Mouse (Mus musculus): ENCODE measurements around the gene Efcab12. TPM values are rescaled to one million over a fixed set of nuclear protein-coding genes. Genes with fewer than 3 reads are reported as not detected.

The Efcab12 gene
- polyA plus RNA-seq, 1 experiment from 2014 or later = 2.3 TPM

DNA sequence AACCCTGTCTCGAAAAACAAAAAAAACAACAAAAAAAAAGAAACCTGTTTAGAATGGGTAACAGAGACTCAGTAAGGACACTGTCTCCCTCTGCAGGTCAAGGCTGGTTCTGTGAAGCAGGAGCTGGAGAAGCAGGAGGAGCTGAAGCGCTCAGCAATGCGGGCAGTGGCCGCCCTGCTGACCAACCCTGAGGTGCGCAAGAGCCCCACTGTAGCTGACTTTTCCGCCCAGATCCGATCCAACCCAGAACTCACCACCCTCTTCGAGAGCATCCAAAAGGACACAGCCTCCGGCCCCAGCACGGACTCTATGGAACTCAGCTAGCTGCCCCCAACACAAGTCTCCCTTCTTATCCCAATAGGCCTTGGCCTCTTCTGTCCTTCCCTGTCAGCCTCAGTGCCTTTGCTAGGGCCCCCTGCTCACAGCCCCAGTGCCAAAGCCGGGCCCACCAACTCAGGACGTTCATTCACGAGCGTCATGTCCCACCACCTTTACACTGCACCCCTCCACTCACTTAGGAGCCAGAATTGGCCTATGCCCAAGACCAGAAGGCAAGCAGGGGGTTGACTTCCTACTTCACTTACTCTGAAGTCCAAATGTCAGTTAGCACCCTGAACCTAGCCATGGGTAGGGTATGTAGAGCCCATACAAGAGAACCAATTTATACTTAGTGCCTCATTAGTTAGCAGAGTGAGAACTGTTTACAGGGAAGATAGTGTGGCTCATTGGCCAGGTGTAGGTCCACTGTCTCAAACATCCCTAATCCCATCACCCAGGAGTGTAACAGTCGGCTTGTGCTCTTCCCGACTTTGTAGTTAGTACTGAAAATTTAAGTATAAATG, 34.5 kb downstream of the Efcab12 start:
- no peak overlapping the region for H3K4me3 ChIP-seq (ENCODE audit: low read length)
- peaks cover 66% of the 10 kb centered on the region for H3K36me3 ChIP-seq (ENCODE audit: insufficient read depth, low read length)
- 38% methylated on average over 16 of the region's 16 CpGs for WGBS
- peak; percentile 76 for ATAC-seq (ENCODE audit: low FRiP score, low TSS enrichment)
- no peaks in the 10 kb centered on the region for H3K9me3 ChIP-seq (ENCODE audit: low read length)
- no peak overlapping the region for H3K9ac ChIP-seq (replicated peaks; ENCODE audit: low read length)
- H3K27ac ChIP-seq (ENCODE audit: low read length) = peak overlapping the region; percentile 49; the same call in 1 of the 2 replicates
- no peaks in the 10 kb centered on the region for H3K27me3 ChIP-seq (ENCODE audit: insufficient read depth, low read length)
- H3K4me1 ChIP-seq (ENCODE audit: insufficient read depth, low read length) = peaks cover 15% of the 10 kb centered on the region
- no peak overlapping the region for H3K4me2 ChIP-seq (replicated peaks; ENCODE audit: low read depth, low read length)

DNA sequence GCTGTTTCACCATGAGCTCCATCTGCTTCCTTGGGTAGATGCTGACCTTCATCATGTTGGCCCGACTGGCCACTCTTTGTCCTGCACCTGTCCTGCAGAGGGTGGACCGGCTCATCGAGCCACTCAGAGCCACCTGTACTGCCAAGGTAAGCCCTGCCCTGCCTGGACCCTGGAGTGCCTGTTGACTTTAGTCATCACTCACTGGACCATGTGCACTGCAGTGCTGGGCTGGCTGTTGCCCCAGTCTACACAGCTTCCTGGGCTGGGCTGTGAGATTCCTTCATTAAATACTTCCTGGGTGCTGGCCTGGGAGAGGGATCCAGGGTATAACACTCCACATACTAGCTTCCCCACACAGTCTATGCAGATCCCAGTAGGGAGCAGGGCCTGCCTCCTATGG, 36.4 kb downstream of the Efcab12 start:
- no peak overlapping the region for H3K4me3 ChIP-seq (ENCODE audit: low read length)
- no peak for ATAC-seq (ENCODE audit: low FRiP score, low TSS enrichment)

GRCm38 (mm10) chr6:115792691-115793215, 45.5 kb downstream of the Efcab12 start:
- 84% methylated on average over 21 of the region's 21 CpGs for WGBS
- no peak overlapping the region for H3K4me3 ChIP-seq (ENCODE audit: low read length)
- H3K9me3 ChIP-seq (ENCODE audit: low read length) = no peaks in the 10 kb centered on the region
- peaks cover 86% of the 10 kb centered on the region for H3K36me3 ChIP-seq (ENCODE audit: insufficient read depth, low read length)
- H3K4me1 ChIP-seq (ENCODE audit: insufficient read depth, low read length) = no peaks in the 10 kb centered on the region
- H3K4me2 ChIP-seq (replicated peaks; ENCODE audit: low read depth, low read length) = no peak overlapping the region
- H3K27ac ChIP-seq (ENCODE audit: low read length) = no peak overlapping the region
- no peak overlapping the region for H3K9ac ChIP-seq (replicated peaks; ENCODE audit: low read length)
- ATAC-seq (ENCODE audit: low FRiP score, low TSS enrichment) = 0 out of 2 replicates have a peak, but pooled peaks have one; percentile 14
- H3K27me3 ChIP-seq (ENCODE audit: insufficient read depth, low read length) = no peaks in the 10 kb centered on the region

More for the DNA sequence above, 36.4 kb downstream of the Efcab12 start:
- WGBS = 92% methylated on average over 3 of the region's 3 CpGs
- Histone ChIP-seq H3K9me3 (ENCODE audit: low read length) (no peaks in the 10 kb centered on the region), H3K4me2 (replicated peaks; ENCODE audit: low read depth, low read length) (no peak overlapping the region), H3K36me3 (ENCODE audit: insufficient read depth, low read length) (peaks cover 77% of the 10 kb centered on the region), H3K9ac (replicated peaks; ENCODE audit: low read length) (no peak overlapping the region), H3K4me1 (ENCODE audit: insufficient read depth, low read length) (peaks cover 9% of the 10 kb centered on the region), H3K27ac (ENCODE audit: low read length) (no peak overlapping the region), H3K27me3 (ENCODE audit: insufficient read depth, low read length) (no peaks in the 10 kb centered on the region)

DNA sequence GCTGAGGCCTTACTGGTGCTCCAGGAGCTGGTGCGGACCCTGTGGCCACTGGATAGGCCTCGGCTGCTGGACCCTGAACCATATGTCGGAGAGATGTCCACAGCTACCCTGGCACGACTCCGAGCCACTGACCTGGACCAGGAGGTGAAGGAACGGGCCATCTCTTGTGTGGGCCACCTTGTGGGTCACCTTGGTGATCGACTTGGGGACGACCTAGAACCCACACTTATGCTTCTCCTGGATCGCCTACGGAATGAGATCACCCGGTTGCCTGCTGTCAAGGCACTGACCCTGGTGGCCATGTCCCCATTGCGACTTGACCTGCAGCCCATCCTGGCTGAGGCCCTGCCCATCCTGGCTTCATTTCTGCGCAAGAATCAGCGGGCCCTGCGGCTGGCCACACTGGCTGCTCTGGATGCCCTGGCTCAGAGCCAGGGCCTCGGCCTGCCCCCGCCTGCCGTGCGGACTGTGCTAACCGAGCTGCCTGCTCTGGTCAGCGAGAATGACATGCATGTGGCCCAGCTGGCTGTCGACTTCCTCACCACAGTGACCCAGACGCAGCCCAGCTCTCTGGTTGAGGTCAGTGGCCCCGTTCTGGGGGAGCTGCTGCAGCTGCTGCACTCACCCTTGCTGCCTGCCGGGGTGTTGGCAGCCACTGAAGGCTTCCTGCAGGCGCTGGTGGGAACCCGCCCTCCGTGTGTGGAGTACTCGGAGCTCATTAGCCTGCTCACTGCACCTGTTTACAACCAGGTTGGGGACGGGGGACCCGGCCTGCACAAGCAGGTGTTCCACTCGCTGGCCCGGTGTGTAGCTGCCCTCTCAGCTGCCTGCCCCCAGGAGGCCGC, 46.1 kb downstream of the Efcab12 start:
- H3K9ac ChIP-seq (replicated peaks; ENCODE audit: low read length) = no peak overlapping the region
- no peak overlapping the region for H3K4me3 ChIP-seq (ENCODE audit: low read length)
- no peaks in the 10 kb centered on the region for H3K9me3 ChIP-seq (ENCODE audit: low read length)
- H3K4me1 ChIP-seq (ENCODE audit: insufficient read depth, low read length) = no peaks in the 10 kb centered on the region
- H3K27me3 ChIP-seq (ENCODE audit: insufficient read depth, low read length) = no peaks in the 10 kb centered on the region
- H3K27ac ChIP-seq (ENCODE audit: low read length) = no peak overlapping the region
- ATAC-seq (ENCODE audit: low FRiP score, low TSS enrichment) = peak; percentile 66; the same call in 1 of the 2 replicates
- H3K36me3 ChIP-seq (ENCODE audit: insufficient read depth, low read length) = peaks cover 84% of the 10 kb centered on the region
- no peak overlapping the region for H3K4me2 ChIP-seq (replicated peaks; ENCODE audit: low read depth, low read length)
- WGBS = 66% methylated on average over 34 of the region's 34 CpGs

- ATAC-seq (ENCODE audit: low FRiP score, low TSS enrichment) = no peak
- Histone ChIP-seq H3K9me3 (ENCODE audit: low read length) (no peaks in the 10 kb centered on the region), H3K36me3 (ENCODE audit: insufficient read depth, low read length) (peaks cover 82% of the 10 kb centered on the region), H3K4me2 (replicated peaks; ENCODE audit: low read depth, low read length) (no peak overlapping the region), H3K4me1 (ENCODE audit: insufficient read depth, low read length) (no peaks in the 10 kb centered on the region), H3K9ac (replicated peaks; ENCODE audit: low read length) (no peak overlapping the region), H3K27ac (ENCODE audit: low read length) (no peak overlapping the region), H3K4me3 (ENCODE audit: low read length) (no peak overlapping the region), H3K27me3 (ENCODE audit: insufficient read depth, low read length) (no peaks in the 10 kb centered on the region)
- WGBS = 90% methylated on average over 10 of the region's 10 CpGs
These were observed 47.2 kb downstream of the Efcab12 start for GRCm38 (mm10) chr6:115791016-115791415.

GRCm38 (mm10) chr6:115782781-115783180, 55.4 kb downstream of the Efcab12 start:
- Histone ChIP-seq H3K4me3 (ENCODE audit: low read length) (no peak overlapping the region), H3K36me3 (ENCODE audit: insufficient read depth, low read length) (peaks cover 48% of the 10 kb centered on the region), H3K4me1 (ENCODE audit: insufficient read depth, low read length) (no peaks in the 10 kb centered on the region), H3K27ac (ENCODE audit: low read length) (no peak overlapping the region), H3K4me2 (replicated peaks; ENCODE audit: low read depth, low read length) (no peak overlapping the region), H3K9ac (replicated peaks; ENCODE audit: low read length) (no peak overlapping the region), H3K9me3 (ENCODE audit: low read length) (no peaks in the 10 kb centered on the region), H3K27me3 (ENCODE audit: insufficient read depth, low read length) (no peaks in the 10 kb centered on the region)
- WGBS = 91% methylated on average over 3 of the region's 3 CpGs
- ATAC-seq (ENCODE audit: low FRiP score, low TSS enrichment) = no peak

DNA sequence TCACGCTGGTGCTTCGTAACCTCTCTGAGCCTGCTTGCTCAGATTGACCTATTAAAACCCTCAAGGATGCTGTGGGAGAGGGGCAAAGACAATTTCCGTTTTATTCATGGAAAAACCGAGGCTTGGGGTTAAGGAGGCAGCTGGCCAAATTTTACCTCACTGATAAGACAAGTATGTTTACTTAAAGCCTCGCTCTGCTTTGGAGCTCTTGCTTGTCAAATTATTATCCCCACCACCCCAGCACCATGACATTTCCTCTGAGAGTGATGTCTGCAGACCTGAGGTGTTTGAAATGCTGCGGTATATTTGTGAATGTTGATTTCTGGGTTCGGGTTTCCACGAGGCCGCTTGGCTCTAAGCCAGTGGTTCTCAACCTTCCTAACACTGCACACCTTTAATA, 61.8 kb downstream of the Efcab12 start:
- no peak for ATAC-seq (ENCODE audit: low FRiP score, low TSS enrichment)
- Histone ChIP-seq H3K9ac (replicated peaks; ENCODE audit: low read length) (no peak overlapping the region), H3K4me1 (ENCODE audit: insufficient read depth, low read length) (peaks cover 25% of the 10 kb centered on the region), H3K36me3 (ENCODE audit: insufficient read depth, low read length) (peaks cover 13% of the 10 kb centered on the region), H3K4me3 (ENCODE audit: low read length) (peak overlapping the region; percentile 88), H3K27ac (ENCODE audit: low read length) (0 out of 2 replicates have a peak overlapping the region, but pooled peaks have one; percentile 7), H3K9me3 (ENCODE audit: low read length) (peaks cover 3% of the 10 kb centered on the region; the same call in 1 of the 2 replicates), H3K4me2 (replicated peaks; ENCODE audit: low read depth, low read length) (peak overlapping the region; percentile 66), H3K27me3 (ENCODE audit: insufficient read depth, low read length) (no peaks in the 10 kb centered on the region)
- WGBS = 39% methylated on average over 9 of the region's 9 CpGs

DNA sequence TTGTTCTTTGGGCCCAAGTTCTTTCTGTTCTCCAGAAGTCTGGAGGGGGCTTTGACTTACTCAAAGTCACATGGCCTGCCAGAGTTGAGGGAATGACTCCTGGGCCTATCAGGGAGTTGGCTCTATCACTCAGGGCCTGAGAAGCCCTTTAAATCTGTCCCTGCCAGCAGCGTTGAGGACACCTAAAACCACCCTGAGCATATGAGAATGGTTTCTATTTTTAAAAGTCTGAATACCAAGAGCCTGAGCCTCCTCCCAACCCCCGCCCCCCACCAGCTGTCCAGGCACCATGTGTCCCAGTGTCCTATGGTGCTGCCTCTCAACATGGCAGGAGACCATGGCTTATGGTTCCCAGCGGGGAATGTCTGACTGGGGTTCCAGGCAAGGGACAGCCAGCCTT, 62.4 kb downstream of the Efcab12 start:
- no peak for ATAC-seq (ENCODE audit: low FRiP score, low TSS enrichment)
- Histone ChIP-seq H3K27ac (ENCODE audit: low read length) (0 out of 2 replicates have a peak overlapping the region, but pooled peaks have one; percentile 7), H3K4me3 (ENCODE audit: low read length) (peak overlapping the region; percentile 88), H3K4me2 (replicated peaks; ENCODE audit: low read depth, low read length) (peak overlapping the region; percentile 66), H3K4me1 (ENCODE audit: insufficient read depth, low read length) (peaks cover 25% of the 10 kb centered on the region), H3K36me3 (ENCODE audit: insufficient read depth, low read length) (peaks cover 10% of the 10 kb centered on the region), H3K9ac (replicated peaks; ENCODE audit: low read length) (peak overlapping the region; percentile 86), H3K9me3 (ENCODE audit: low read length) (peaks cover 3% of the 10 kb centered on the region; the same call in 1 of the 2 replicates), H3K27me3 (ENCODE audit: insufficient read depth, low read length) (no peaks in the 10 kb centered on the region)
- WGBS = 44% methylated on average over 3 of the region's 3 CpGs

DNA sequence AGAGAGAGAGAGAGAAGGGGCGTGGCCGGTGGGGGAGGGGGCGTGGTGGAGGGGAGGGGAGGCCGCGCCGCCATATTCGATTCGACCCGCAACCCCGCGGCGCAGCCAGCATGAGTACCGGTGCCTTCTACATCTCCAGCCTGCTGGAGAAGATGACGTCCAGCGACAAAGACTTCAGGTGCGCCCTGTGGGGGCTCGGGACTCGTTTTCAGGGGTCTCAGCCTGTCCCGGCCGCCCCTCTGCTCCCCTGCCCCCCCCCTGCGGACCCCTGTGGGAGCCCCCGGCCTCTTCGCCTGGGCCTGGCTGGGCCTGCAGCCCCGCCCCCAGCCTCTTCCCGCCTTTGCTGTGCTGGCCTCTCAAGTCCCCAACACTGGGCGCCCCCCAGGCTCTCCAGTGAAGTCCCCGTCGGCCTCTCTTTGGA, 63.7 kb downstream of the Efcab12 start, which contains the start of gene Cand2:
TSS of gene Cand2 (plus strand) at position 38 of the 421 bp plus-strand sequence.
- peak within 1 kb of the TSS; percentile 66 for H3K4me2 ChIP-seq (replicated peaks; ENCODE audit: low read depth, low read length)
- WGBS = under 1% methylated on average over 24 of the region's 28 CpGs
- no peaks in the 10 kb centered on the region for H3K27me3 ChIP-seq (ENCODE audit: insufficient read depth, low read length)

More for the DNA sequence above, 63.7 kb downstream of the Efcab12 start, which contains the start of gene Cand2:
- Histone ChIP-seq H3K36me3 (ENCODE audit: insufficient read depth, low read length) (no peaks in the 10 kb centered on the region), H3K9me3 (ENCODE audit: low read length) (peaks cover 3% of the 10 kb centered on the region; the same call in 1 of the 2 replicates), H3K9ac (replicated peaks; ENCODE audit: low read length) (peak within 1 kb of the TSS; percentile 86), H3K4me3 (ENCODE audit: low read length) (peak within 1 kb of the TSS; percentile 88), H3K4me1 (ENCODE audit: insufficient read depth, low read length) (peaks cover 25% of the 10 kb centered on the region), H3K27ac (ENCODE audit: low read length) (peak within 1 kb of the TSS; percentile 75)
- peak; percentile 87 for ATAC-seq (ENCODE audit: low FRiP score, low TSS enrichment)

All from kidney, embryonic 16.5 days (tissue).